Mouse (Mus musculus): ENCODE measurements around the gene Zcchc24.
A peak's percentile ranks its signal among the peaks of the same experiment; 100 is the strongest.

Zcchc24 gene

DNA sequence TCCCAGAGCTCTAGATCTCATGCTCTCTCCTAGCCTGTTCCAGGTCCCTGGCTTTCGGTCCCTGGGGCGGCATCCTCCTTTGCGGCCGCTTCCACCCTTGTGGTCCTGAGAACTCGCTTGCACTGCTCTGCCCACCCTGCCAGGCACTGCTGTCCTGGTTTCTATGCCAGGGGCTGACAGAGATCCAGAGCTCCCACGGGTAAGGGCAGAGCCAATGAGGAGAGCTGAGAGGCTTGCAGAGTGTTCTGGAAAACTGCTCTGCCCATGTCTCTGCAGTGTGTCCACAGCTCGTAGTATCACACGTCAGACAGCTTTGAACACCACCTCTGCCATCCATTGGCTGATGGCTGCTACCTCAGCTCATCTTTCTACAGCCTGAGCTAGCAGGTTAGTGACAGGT, 51.1 kb downstream of the Zcchc24 start:
- no peak for DNase-seq (ENCODE audit: low spot score)

DNA sequence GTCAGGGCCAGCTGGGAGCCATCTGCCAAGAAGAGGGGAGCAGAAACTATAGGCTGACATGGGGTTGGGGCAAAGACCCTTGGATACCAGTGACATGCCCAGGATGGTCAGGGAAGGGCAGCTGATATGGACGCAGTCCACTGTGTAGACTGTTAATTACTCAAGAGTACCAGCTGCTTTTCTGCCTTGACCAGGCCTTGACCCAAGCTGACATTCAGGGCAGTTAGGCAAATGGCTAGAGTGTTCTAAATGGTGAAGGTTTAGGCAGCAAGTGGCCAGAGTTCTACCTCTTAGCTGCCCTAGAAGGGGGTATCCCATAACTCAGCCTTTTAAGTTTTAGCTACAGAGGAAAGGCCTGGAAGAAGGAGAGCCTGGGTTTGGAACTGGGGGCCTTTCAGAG, 52.3 kb downstream of the Zcchc24 start:
- no peak for DNase-seq (ENCODE audit: low spot score)

DNA sequence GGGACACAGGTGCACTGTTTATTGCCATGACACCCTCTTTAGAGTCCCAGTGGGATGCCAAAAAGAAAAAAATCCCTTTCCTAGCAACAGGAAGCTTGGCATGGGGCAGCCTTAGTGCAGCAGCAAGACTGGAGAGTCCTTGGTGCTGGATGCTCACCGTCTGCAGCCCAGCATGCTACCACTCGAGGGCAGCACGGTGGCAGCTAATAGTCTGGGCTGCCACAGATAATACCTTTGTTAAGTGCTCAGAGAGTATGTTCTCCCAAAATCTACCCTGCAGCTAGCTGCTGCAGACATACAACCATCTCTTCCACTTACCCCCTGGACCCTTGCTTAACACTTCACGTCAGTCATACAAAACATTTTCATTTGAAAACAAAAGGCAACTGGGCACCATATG, 55.4 kb downstream of the Zcchc24 start:
- DNase-seq (ENCODE audit: low spot score): no peak

DNA sequence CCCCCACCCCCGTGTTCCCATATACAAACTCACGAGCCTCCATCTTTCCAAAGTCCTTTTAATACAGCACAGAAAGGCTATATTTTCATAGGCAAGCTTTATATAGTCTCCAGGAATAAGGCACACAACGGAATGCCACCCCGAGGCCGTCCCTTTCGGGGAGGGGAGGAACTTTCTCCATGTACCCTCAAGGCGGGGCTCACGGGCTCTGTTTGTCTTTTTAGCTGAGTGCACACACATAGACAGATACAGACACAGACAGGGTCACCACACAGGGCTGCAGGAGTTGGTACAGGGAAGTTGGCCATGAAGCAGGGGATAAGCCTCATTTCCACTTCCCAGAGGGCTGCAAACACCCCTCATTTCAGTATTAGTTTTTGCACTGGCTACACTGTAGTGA, 57.2 kb downstream of the Zcchc24 start:
- DNase-seq (ENCODE audit: low spot score): no peak

DNA sequence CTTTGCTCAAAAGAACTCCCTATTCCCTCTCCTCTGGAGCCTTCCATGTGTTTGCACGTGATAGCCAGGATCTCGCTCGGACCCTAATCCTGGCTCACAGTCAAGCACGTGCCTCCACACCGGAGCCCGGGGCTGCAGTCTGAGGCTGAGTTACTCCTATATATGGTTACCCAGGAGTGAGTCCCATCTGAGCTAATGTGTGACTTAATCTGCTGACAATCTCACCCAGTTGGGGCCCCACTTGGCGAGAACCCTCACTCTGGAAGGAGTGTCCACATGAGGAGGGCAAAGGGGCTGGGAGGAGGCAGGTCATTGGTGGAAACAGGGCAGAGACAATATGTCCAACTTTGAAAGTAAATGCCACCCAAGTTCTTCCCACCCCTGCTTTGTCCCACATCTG, 57.7 kb downstream of the Zcchc24 start:
- no peak for DNase-seq (ENCODE audit: low spot score)

DNA sequence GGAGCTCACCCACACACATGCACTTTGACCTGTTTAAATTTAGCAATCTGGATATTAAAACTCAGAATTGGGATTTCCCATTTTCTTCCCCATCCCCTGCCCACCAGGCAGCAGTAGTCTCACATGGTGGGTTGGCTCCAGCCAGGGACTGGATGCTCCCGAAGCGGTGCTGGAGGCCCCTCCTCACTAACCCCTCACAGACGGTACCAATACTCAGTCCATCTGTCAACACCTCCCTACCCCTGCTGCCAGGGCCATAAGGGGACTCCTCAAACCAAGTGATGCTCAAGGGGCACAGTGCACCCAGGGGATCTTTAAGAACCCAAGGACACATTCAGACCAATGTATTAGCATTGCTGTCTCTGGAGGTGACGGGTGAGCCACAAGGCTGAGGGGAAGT, 58.2 kb downstream of the Zcchc24 start:
- DNase-seq (ENCODE audit: low spot score): no peak

DNA sequence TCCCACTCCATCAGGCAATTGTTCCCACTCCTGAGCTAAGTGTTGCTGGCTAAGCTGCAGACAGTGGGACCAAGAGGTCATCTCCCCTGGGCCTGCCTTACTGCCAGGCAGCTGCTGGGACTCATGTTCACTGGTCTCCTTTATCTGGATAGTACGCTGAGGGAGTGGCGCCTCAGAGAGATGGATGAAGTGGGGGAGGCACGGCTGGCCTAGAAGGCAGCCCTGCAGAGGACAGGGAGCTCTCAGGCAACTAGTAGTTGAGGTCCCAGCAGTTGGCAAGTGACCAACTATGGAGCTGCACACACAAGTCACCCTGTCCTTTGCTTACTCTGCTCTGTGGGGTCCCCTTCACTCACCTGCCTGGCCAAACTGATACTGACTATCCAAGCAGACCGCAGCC, 58.8 kb downstream of the Zcchc24 start:
- no peak for DNase-seq (ENCODE audit: low spot score)

DNA sequence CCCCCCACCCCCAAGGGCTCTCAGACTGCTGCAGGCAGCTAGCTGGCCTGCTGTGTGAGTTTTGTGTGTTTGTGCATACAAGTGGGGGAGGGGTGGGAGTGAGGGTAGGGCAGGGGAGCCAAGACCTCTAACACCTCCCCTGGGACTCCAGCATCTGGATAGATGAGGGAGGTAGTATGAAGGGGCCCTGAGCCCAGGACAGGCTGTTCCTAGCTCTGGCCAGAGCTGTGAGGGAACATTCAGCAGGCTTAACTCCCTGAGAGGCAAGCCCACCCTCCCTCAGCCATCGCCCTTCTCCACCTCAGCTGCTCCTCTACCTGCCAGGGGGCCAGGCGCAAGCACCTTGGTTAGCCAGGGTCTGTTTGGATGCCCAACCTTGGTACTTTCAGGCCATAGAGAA, 59.9 kb downstream of the Zcchc24 start:
- no peak for DNase-seq (ENCODE audit: low spot score)

DNA sequence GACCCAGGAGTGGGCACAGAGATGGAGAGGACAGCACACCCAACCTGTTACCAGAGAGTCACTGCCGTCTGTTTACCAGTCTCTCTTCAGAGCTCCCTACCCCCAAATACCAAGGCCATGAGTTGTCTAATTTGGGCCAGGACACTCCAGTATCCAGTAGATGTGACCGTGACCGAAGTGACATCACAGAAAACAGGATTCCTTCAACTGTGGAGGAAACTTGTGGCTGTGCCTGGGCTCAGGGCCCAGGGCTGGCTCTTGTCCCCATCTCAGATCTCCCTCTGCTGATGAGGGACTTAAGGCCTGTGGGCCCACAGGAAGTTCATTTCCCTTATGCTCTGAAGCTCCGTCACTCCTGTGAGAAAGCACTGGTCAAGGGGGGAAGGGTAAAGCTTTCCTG, 60.4 kb downstream of the Zcchc24 start:
- DNase-seq (ENCODE audit: low spot score): no peak

DNA sequence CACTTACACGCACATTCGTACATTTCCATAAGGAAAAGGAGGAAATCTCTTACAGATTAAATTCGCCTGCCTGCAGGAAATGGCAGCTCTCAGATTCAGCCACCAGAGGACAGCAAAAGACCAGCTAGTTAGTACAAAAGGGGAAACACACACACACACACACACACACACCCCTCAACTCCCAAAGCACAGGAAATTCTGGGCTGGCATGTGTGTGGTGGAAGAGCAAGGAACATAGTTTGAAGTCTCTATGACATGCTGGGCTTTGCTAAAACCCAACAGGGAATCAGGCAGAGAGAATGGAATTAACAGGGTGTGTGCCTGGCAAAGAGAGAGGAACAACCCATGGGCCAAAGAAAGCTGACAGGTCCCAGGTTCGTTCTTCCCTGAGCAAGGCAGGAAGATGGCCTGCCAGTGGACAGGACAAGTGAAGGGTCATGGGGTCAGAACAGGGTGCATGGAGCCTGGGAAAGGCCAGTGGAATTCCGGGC, 61.1 kb downstream of the Zcchc24 start:
- DNase-seq (ENCODE audit: low spot score): peak; percentile 48

DNA sequence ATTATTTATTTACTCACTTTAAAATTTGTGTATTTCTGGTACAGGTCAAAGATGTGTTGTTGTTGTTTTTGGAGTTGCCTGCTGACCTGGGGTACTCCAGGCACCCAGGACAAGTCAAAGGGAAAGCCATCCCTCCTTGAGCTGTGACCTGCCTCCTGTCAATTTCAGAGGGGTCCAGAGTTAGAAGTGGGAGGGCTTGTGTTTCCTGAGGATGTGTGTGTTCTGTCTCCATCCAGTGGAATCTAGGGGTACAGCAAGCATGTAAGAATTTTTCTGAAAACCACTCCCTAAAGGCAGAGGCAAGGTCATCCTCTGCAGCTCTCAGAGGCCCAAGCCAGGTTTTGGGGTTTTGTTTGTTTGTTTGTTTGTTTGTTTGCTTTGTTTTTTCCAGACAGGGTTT, 66.9 kb downstream of the Zcchc24 start:
- DNase-seq (ENCODE audit: low spot score): no peak

DNA sequence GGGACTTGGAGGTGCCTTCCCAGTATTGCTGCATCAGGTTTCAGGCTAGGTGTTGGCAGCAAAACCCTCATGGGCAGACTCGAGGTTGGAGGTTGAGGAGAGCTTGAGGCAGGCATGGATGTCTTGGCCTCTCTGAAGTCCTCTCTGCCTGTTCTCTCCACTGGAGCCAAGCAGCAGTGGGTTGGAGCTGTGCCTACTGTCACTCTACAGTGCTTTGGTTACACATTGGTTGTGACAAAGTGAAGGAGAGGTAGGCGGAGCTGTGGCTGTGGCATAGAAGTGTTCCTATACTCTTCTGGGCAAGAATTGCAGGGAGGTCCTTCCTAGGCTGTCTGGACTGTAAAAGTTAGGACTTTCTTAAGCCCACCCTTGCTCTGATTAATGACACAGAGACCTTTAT, 72.5 kb downstream of the Zcchc24 start:
- no peak for DNase-seq (ENCODE audit: low spot score)

DNA sequence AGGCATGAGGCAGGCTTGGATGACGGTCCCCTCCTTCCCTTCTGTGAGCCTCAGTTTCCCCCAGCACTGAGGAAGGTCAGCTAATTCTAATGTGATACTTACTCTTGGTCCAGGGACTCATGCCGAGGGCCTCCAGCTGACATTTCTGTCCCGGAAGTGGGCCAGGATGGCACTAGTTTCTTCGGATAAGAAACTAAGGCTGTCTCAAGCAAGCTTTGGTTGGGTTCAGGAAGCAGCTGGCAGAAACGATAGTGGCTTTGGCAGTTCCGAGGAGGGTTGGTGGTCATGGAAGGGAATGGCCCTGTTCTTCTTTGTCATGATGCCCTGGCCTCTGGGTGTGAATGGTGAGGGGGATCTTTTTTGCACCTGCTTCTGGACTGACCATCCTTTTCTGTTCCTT, 73.8 kb downstream of the Zcchc24 start:
- DNase-seq (ENCODE audit: low spot score): no peak

DNA sequence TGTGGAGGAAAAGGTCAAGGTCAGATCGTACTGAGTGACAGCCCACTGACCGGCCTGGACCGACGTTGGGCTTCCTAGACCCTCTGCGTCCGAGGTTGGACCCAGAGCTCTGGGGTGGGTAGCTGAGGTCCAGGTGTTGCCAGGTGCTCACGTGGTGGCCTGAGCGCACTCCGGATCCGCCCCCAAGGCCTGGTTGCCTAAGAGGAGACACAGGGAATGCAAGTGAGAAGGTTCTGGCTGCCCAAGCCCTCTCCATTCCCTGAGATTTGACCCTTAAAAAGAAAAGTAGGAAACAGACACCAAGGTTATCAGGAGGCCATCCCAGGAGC, 74.3 kb downstream of the Zcchc24 start:
- DNase-seq (ENCODE audit: low spot score): no peak

DNA sequence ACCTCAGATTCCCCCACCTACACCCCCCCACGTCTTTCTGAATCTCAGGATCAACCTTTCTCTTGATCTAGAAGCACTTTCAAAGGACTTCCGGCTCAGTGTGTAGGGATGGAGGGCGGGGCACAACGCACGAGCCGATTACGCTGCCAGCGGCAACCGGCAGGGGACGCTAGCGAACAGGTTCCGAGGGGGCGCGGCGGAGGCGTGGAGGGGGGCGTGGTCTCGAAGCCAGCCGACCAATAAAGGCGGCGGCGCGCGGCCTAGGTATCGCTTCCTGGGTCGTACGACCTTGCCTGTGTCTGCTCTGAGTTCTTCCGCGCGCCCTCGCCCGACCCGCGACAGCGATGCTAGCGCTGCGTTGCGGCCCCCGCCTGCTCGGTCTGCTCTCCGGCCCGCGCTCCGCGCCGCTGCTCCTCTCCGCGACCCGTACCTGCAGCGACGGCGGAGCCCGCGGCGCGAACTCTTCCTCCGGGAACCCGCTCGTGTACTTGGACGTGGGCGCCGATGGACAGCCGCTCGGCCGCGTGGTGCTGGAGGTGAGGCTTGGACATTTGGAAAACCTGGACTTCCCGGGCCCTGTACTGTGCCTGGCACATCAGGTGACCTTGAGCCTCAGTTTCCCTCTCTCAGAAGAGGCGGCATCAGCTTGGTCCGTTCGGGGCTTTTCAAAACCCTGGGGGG, 74.8 kb downstream of the Zcchc24 start, which contains the start of gene Ppif:
Ppif (plus strand) TSS at position 267 of the 681 bp plus-strand sequence.
- peak; percentile 93 for DNase-seq (ENCODE audit: low spot score)

DNA sequence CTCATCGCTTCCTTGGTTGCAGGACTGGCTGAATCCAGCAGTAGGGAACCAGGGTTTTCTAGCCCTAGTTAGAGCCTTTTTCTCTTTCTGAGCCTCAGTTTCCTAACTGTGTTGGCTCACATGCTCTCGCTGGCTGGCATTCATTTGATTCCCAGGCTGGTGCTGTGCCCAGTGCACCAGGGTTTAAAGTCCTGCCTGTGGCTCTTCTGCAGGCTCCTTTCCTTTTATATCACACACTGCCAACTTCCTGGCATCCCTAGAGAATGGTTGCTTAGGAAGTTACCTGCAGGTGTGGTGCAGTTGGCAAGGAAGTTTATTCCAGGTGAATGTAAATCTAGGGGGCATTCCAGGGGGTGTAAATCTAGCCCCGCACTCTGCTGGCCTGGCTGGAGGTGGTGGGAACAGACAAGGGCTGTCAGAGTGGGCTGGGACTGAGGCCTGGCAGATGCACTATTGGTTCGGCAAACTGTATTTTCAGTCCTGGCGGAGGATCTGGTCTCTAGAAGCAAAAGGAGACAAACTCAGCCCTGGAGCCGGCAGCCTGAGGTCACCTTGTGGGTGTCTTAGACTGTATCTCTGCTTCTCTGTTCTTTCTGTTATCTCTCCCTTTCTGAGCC, 75.5 kb downstream of the Zcchc24 start:
- DNase-seq (ENCODE audit: low spot score): no peak

DNA sequence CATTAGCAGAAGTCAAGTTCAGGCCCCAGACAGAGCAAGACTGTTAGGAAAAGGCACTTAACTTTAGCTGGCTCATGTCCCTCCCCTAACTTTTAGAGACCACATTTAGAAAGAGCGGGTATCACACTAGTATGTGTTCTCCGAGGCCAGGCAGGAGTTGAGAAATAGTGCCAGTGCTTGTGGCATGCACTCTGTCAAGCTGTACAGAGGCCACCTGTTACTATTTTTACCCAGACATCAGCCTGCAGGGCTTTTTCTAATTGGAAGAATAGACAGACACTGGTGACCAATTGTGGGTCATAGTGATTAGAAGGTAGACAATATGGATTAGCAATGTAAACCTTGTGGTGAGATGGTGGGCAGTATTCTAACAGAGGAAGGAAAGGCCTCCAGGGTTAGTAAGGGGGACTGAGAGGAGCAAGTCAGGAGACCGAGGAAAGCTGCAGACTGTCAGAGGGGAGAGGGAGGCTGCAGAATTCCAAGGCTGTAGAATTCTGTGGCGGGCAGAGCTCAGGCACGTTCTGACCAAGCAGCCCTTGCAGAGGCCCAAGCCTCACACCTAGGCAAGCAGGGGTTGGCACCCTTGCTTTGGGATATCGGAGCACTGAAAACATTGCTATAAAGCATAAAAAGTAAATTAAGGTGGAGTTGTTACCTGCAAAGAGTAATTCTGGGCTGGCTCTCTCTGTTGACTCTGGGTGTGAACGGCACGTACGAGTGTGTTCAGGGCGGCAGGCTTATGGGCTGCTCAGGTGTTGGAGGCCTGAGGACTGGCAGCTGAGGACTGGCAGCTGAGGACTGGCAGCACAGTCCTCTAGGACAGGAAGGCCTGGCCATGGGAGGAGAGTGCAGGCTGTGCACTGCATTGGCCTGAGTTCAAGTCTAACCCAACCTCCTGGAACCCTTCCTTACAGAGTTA, 81.6 kb downstream of the Zcchc24 start:
- DNase-seq (ENCODE audit: low spot score): no peak

DNA sequence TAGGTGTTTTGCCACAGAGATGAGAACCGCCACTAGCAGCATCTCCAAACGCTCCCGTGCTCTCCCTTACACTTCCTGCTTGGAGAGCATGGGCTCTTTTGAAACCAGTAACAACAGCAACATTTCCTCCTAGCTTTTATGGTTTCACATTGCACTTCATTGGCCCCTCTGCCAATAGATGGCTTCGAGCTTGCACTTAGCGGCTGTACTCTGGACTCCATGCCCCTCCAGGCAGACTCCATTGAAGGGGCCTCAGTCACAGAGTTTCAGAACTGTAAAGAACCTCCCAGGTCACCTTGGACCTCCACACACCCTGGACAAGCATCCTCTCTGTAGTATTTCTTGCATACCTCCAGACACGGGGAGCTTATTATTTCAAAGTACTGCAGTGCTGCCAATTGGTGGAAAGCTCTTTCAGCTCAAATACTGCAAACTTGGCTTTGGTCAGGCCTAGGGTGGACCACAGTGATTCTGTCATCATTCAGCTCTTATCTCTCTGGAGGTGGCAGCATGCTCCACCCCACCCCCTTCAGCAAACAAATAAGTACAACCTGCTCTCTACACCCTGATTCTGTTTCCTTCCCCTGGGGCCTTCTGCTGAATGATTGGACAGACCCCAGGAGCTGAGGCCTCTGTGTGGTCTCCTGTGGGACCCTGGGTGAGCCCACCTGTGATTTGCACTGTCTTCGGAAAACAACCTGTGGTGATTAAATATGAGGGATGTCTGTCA, 82.5 kb downstream of the Zcchc24 start:
- DNase-seq (ENCODE audit: low spot score): no peak

DNA sequence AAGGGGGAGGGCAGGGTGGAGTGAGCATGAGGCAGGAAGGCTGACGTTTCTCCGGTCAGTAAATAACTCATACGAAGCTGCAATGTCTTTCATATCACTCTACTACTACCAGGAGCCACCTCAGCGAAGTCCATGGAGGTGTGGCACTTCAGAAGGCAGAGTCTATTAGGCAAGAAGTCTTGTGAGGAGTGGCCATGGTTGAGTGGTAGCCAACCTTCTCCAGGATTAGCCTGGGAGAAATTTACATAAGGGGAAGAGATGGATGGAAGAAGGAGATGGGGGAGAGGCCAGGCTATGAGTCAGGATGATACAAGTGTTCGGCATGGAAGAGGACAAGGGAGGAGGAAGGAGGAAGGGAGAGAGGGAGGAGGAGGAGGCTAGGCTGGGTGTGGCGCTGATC, 86.8 kb downstream of the Zcchc24 start:
- no peak for DNase-seq (ENCODE audit: low spot score)

DNA sequence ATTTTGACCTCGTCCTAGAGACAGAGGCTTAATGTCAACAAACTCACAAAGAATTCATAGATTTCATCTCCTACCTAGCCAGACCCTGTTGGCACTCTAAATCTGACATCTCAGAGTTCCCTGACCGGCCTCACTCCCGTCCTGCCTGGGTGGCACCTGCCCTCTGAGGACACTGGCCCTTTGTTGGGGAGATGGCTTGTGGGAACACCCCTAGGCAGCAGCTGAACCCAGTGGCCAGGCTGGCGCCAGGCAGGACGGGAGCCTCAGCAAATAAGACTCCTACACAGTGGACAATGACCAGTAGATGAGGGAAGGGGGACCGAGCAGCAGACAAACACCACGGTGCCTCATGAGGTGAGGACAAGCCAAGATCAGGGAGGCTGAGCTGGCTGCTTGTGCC, 89.2 kb downstream of the Zcchc24 start:
- no peak for DNase-seq (ENCODE audit: low spot score)

DNA sequence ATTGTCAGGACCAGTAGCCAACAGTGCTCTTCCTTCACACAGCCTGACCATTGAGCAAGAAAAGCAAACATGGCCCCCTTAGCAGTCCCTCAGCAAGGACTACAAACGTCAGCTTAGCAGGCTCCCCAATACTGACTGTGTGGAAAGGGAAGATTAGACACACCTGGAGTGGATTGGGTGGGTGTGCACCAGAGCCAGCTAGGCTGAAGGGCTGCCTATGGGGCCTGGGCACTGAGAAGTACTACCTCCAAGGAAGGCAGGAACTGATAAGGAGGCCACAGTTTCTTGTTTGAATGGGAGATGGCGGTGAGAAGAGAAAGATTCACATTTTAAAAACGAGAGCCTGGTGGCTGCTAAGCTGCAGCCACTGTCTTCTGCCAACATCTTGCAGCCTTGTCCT, 101.3 kb downstream of the Zcchc24 start:
- no peak for DNase-seq (ENCODE audit: low spot score)

DNA sequence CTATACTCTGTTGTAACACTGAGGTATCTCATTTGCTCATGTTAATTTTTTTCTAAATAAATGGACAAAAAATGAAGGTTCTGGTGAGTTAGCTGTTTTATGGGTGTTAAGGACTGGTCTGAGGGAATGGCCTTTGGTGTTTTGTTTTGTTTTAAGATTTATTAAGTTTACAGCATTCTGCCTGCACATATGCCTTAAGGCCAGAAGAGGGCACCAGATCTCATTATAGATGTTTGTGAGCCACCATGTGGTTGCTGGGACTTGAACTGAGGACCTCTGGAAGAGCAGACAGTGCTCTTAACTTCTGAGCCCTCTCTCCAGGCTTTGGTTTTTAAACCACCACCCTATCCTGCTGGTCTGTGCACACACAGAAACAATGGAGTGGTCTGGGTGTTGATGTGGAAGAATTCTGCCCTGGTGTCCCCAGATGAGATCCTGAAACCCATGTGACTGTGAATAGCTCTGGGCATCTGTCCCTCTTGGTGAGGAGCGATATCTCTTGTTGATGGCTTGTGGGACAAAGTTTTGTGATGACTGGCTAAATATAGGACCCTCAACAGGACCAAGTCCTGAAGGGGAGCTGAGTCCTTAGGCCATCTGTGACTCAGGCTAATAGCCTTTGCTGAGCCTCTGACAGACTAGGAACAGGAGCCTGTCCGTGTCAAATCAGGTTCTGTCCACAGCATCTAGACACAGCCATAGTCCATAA, 102.0 kb downstream of the Zcchc24 start:
- DNase-seq (ENCODE audit: low spot score): no peak

Measured in left cerebral cortex, adult 11 months (tissue).